Mouse (Mus musculus): ENCODE measurements around the gene 4930522L14Rik.
"Not testable (repeated sequence)": the region's sequence is repeated elsewhere in the genome, so short reads cannot be mapped to it uniquely, and the experiment has no call there.

DNA sequence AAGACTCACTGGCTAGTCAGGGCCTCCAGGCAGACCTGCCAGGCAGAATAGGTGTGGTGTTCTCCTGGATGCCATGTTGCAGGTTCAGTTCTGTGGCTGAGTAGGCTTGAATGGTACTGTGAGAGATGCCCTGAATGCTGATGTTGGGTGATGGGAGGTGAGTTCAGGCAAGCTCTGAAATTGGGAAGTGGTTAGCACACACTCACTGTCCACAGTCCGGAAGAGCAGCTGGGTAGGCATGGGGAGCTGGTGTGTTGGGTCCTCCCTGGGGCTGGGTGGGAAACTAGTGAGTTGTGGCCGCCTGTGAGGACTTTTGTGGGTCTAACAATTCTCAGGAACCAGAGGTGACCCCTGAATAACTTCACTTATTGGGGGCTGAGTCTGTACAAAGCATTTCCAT lies 48.3 kb upstream of the 4930522L14Rik start:
- not testable (repeated sequence) for TF ChIP-seq POLR2A (IDR thresholded peaks at IDR 0.05; ENCODE audit: borderline replicate concordance, extremely low read depth, low read depth, low read length); CTCF (IDR thresholded peaks at IDR 0.05; ENCODE audit: insufficient read depth, low read length)

Data from lung, adult 2 months (tissue).